Mouse (Mus musculus) retina, embryonic 14.5 days (tissue): ENCODE measurements at regions not wholly inside any gene's neighbourhood (a gene's known extent, or its start where the extent isn't known, plus 50 kb on each side); places are given as distances from the start of the nearest gene placed in this dataset.

Experiments used
- DNase-seq: peaks from one replicate; pipeline ENCODE4 v3.0.0-alpha.2; 2015; ENCODE audit warnings: low spot score

- DNase-seq: no peak
These were observed 94.0 kb upstream of the Cpeb2 start for GRCm38 (mm10) chr5:43138931-43139486.

GRCm38 (mm10) chr5:43139813-43140212 lies 93.2 kb upstream of the Cpeb2 start:
- DNase-seq: no peak

GRCm38 (mm10) chr5:43145939-43146338 lies 87.0 kb upstream of the Cpeb2 start:
- no peak for DNase-seq

GRCm38 (mm10) chr5:43146928-43147327 lies 86.0 kb upstream of the Cpeb2 start:
- no peak for DNase-seq

- peak; percentile 22 for DNase-seq
These were observed 84.5 kb upstream of the Cpeb2 start for GRCm38 (mm10) chr5:43148486-43148885.

- peak; percentile 12 for DNase-seq
These were observed 83.4 kb upstream of the Cpeb2 start for GRCm38 (mm10) chr5:43149559-43149958.

GRCm38 (mm10) chr5:43151099-43151774 lies 81.7 kb upstream of the Cpeb2 start:
- DNase-seq: no peak

- DNase-seq: no peak
These were observed 80.8 kb upstream of the Cpeb2 start for GRCm38 (mm10) chr5:43152119-43152611.

GRCm38 (mm10) chr5:43152881-43153280 lies 80.1 kb upstream of the Cpeb2 start:
- no peak for DNase-seq

- no peak for DNase-seq
These were observed 76.2 kb upstream of the Cpeb2 start for GRCm38 (mm10) chr5:43156771-43157170.

- DNase-seq: no peak
These were observed 72.8 kb upstream of the Cpeb2 start for GRCm38 (mm10) chr5:43160140-43160539.

GRCm38 (mm10) chr5:43181475-43181874 lies 51.5 kb upstream of the Cpeb2 start:
- no peak for DNase-seq
